Mouse (Mus musculus) kidney, postnatal 14 days (tissue): Measurements from ENCODE around the gene Tnk1.

Experiments used
- DNase-seq: peaks from one replicate; pipeline ENCODE4 v3.0.0; 2022; ENCODE audit warnings: mixed read lengths

Gene Tnk1

GRCm38 (mm10) chr11:69801379-69801977, 57.1 kb downstream of the Tnk1 start, which contains the start of gene Fgf11:
Gene Fgf11 (minus strand): TSS chr11:69801857.
- peak; percentile 24 for DNase-seq
